Mouse (Mus musculus) layer of hippocampus, adult 11-12 months (tissue): ENCODE measurements around the gene Taar5.

Source experiments
- DNase-seq: peaks from one replicate; pipeline ENCODE4 v3.0.0; 2022; ENCODE audit warnings: low spot score

Gene Taar5

GRCm38 (mm10) chr10:24008143-24008542 lies 37.6 kb downstream of the Taar5 start:
- no peak for DNase-seq
